14 mouse cellular contexts compared by ENCODE assay signal in genomic region chr9:62188835-62189234, GRCm38 (mm10).
A peak's percentile ranks its signal among the peaks of the same experiment; 100 is the strongest.
DNase-seq lines count a peak whose midpoint lies in the region; ATAC-seq lines count a peak whose summit lies in the region.
"Had no signal": no experiment of that assay in that cellular context is flagged by ENCODE, and none has a peak within 500 bp of the region (broad histone marks: within the 10 kb centered on the region; RNA-seq: fewer than 3 reads in every experiment).

No protein-coding gene starts in this region.

- no peak overlapping the region for H3K4me3 ChIP-seq in hindbrain, embryonic 13.5 days
- no peak overlapping the region for H3K4me3 ChIP-seq in hindbrain, embryonic 11.5 days (ENCODE audit: low read depth, low read length)
- no peak overlapping the region for H3K4me3 ChIP-seq in hindbrain, embryonic 15.5 days
- H3K4me3 ChIP-seq: erythroblast, embryonic 14.5 days; layer of hippocampus, adult 2 months had no signal

- ATAC-seq in hindbrain, embryonic 13.5 days (ENCODE audit: low FRiP score): no peak
- no peak for ATAC-seq in hindbrain, embryonic 11.5 days (ENCODE audit: low FRiP score)
- ATAC-seq in hindbrain, embryonic 15.5 days (ENCODE audit: low FRiP score, low read depth): peak; percentile 68
- ATAC-seq: lung, postnatal 0 days had no signal

- WGBS in hindbrain, embryonic 13.5 days: 37% methylated on average over 6 of the region's 6 CpGs
- 36% methylated on average over 6 of the region's 6 CpGs for WGBS in hindbrain, embryonic 11.5 days
- 37% methylated on average over 6 of the region's 6 CpGs for WGBS in hindbrain, embryonic 15.5 days

- H3K36me3 ChIP-seq in hindbrain, embryonic 13.5 days: no peaks in the 10 kb centered on the region
- H3K36me3 ChIP-seq in hindbrain, embryonic 11.5 days (ENCODE audit: control insufficient read depth, insufficient read depth, low read length): no peaks in the 10 kb centered on the region
- no peaks in the 10 kb centered on the region for H3K36me3 ChIP-seq in hindbrain, embryonic 15.5 days

- no peak for DNase-seq in hindbrain, embryonic 11.5 days (ENCODE audit: low spot score)
- peak; percentile 25 for DNase-seq in retina, postnatal 1 day
- no peak for DNase-seq in retina, embryonic 14.5 days (ENCODE audit: low spot score)
- DNase-seq in Muller cell, postnatal 12 days (ENCODE audit: inconsistent ontology term): no peak
- DNase-seq in right cerebral cortex, postnatal 4 days: no peak
- DNase-seq: heart, postnatal 36 days; right cerebral cortex, postnatal 14 days had no signal

- peaks cover 55% of the 10 kb centered on the region for H3K4me1 ChIP-seq in hindbrain, embryonic 13.5 days (replicated peaks)
- H3K4me1 ChIP-seq in hindbrain, embryonic 11.5 days (replicated peaks; ENCODE audit: control insufficient read depth, insufficient read depth, low read length): peaks cover 5% of the 10 kb centered on the region; the same call in 1 of the 2 replicates
- peaks cover 50% of the 10 kb centered on the region for H3K4me1 ChIP-seq in hindbrain, embryonic 15.5 days (replicated peaks)

- H3K9ac ChIP-seq in hindbrain, embryonic 13.5 days: no peak overlapping the region
- no peak overlapping the region for H3K9ac ChIP-seq in hindbrain, embryonic 11.5 days (ENCODE audit: low read depth, low read length)
- H3K9ac ChIP-seq in hindbrain, embryonic 15.5 days: no peak overlapping the region

- no peak overlapping the region for H3K4me2 ChIP-seq in hindbrain, embryonic 13.5 days
- H3K4me2 ChIP-seq in hindbrain, embryonic 11.5 days (replicated peaks; ENCODE audit: low read depth, low read length): no peak overlapping the region
- H3K4me2 ChIP-seq in hindbrain, embryonic 15.5 days: no peak overlapping the region
- H3K4me2 ChIP-seq: liver, embryonic 11.5 days; midbrain, embryonic 11.5 days had no signal

- peak overlapping the region; percentile 13; the same call in 1 of the 2 replicates for H3K27ac ChIP-seq in hindbrain, embryonic 13.5 days
- no peak overlapping the region for H3K27ac ChIP-seq in hindbrain, embryonic 11.5 days (ENCODE audit: low read depth, low read length)
- H3K27ac ChIP-seq in hindbrain, embryonic 15.5 days (replicated peaks): peak overlapping the region; percentile 16; the same call in 1 of the 2 replicates
- H3K27ac ChIP-seq: layer of hippocampus, adult 2 months had no signal

- no peaks in the 10 kb centered on the region; the same call in none of the 2 replicates for H3K27me3 ChIP-seq in hindbrain, embryonic 13.5 days
- no peaks in the 10 kb centered on the region for H3K27me3 ChIP-seq in hindbrain, embryonic 11.5 days (ENCODE audit: control insufficient read depth, insufficient read depth, low read length)
- H3K27me3 ChIP-seq in hindbrain, embryonic 15.5 days: no peaks in the 10 kb centered on the region

- no peaks in the 10 kb centered on the region for H3K9me3 ChIP-seq in hindbrain, embryonic 13.5 days
- H3K9me3 ChIP-seq in hindbrain, embryonic 11.5 days (ENCODE audit: control insufficient read depth, low read length): no peaks in the 10 kb centered on the region
- H3K9me3 ChIP-seq in hindbrain, embryonic 15.5 days: no peaks in the 10 kb centered on the region
